Mouse (Mus musculus): ENCODE measurements at regions not wholly inside any gene's neighbourhood (a gene's known extent, or its start where the extent isn't known, plus 50 kb on each side); places are given as distances from the start of the nearest gene placed in this dataset.

DNA sequence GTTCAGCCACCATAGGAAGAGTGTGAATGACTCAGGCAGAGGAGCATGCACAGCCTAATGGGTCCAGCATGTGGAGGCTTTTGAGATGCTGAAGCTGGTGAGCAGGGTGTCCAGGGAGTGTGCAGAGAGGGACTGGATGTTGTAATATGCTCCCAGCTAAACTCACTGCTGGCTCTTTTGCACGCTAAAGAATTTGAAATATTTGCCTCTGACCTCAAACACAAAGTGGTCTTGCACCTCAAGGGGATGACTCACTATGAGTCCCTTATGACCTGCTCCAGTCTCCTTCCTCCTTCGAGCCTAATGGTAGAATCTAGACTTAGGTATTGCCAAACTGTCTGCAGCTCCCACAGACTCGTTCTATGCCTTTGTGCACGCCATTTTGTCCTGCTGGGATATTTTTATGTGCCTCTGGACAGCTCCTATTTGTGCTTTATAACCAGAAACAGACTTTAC lies 55.0 kb upstream of the Slit3 start:
- Histone ChIP-seq H3K27me3 (no peaks in the 10 kb centered on the region), H3K9me3 (replicated peaks) (no peaks in the 10 kb centered on the region), H3K4me3 (replicated peaks) (no peak overlapping the region), H3K4me2 (replicated peaks) (no peak overlapping the region), H3K9ac (no peak overlapping the region), H3K4me1 (peaks cover 4% of the 10 kb centered on the region; the same call in 1 of the 2 replicates), H3K36me3 (no peaks in the 10 kb centered on the region), H3K27ac (replicated peaks) (no peak overlapping the region)
- ATAC-seq (ENCODE audit: insufficient number of reproducible peaks, low FRiP score, low TSS enrichment, low read depth): peak; percentile 34; the same call in 1 of the 2 replicates
- WGBS: 14% methylated on average over 4 of the region's 4 CpGs

DNA sequence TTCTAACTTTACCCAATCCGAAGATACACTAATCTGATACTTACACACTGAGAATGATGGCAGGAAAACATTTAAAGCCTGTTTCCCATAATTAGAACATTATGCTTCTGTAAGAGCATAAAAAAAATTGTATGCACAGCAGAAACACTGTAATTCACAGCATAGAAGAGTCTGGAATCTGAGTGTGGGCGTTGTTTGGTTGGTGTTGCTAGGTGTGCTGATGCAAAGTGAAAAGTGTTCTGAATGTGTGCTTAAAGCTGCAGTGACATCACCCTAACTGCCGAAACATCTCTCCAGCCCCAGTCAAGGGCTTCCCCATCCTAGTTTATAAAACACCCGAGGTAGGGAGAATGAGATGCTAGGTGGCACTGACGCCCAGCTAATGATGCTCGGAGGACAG lies 63.2 kb upstream of the Slit3 start:
- H3K4me2 ChIP-seq (replicated peaks): no peak overlapping the region

DNA sequence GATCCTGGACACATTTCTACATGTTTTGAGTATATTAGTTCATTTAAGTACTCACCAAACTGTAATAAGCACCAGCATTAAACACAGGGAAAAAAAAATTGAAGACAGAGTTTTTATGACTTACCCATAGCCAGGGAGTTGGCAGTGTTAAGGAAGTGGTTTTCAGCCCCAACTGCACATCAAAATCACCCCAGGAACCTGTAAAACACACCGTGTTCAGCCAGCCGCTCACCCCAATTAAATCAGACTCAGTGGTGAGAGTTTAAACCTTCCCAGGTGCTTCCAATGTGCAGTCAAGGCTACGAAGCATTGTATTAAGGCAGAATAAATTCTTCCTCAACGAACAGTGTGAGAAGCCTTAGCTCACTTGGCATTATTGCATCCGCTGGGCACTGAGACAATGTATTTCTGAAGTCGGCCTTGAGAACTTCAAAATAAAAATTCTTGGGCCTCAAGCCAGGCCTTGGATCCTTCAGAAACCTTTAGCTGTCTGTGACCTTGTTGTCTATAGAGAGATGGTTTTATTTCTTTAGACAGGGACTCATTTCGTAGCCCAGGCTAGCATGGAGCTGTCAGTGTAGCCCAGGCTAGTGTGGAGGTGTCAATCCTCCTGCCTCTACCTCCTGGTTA lies 65.4 kb upstream of the Slit3 start:
- no peak for ATAC-seq (ENCODE audit: insufficient number of reproducible peaks, low FRiP score, low TSS enrichment, low read depth)
- WGBS: 63% methylated on average over 7 of the region's 7 CpGs
- Histone ChIP-seq H3K27ac (replicated peaks) (no peak overlapping the region), H3K36me3 (no peaks in the 10 kb centered on the region), H3K4me2 (replicated peaks) (no peak overlapping the region), H3K27me3 (no peaks in the 10 kb centered on the region), H3K4me3 (replicated peaks) (no peak overlapping the region), H3K4me1 (peaks cover 6% of the 10 kb centered on the region; the same call in 1 of the 2 replicates), H3K9ac (no peak overlapping the region), H3K9me3 (replicated peaks) (no peaks in the 10 kb centered on the region)

More for the DNA sequence above, 63.2 kb upstream of the Slit3 start:
- H3K4me3 ChIP-seq (replicated peaks): no peak overlapping the region
- no peak overlapping the region for H3K27ac ChIP-seq (replicated peaks)
- no peak overlapping the region for H3K9ac ChIP-seq
- WGBS: 60% methylated on average over 6 of the region's 6 CpGs
- H3K9me3 ChIP-seq (replicated peaks): no peaks in the 10 kb centered on the region
- no peaks in the 10 kb centered on the region for H3K27me3 ChIP-seq
- no peaks in the 10 kb centered on the region for H3K36me3 ChIP-seq
- no peak for ATAC-seq (ENCODE audit: insufficient number of reproducible peaks, low FRiP score, low TSS enrichment, low read depth)
- peaks cover 6% of the 10 kb centered on the region; the same call in 1 of the 2 replicates for H3K4me1 ChIP-seq

DNA sequence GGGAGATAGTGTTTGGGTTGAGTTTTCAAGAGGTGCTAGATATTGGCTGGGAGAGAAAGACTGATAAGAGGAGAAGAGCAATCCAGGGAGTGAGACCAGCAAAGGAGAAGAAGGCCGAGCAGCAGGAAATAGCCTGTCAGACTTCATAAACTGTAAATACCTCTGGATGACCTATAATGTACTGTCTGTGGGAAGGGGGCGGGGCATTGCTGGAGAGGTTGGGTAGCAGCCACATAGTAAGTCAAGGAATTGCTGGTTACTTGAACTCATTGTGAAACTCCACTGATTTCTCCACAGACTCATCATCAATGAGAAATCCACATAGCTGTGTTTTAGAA lies 67.4 kb upstream of the Slit3 start:
- Histone ChIP-seq H3K27me3 (no peaks in the 10 kb centered on the region), H3K4me2 (replicated peaks) (no peak overlapping the region), H3K9ac (no peak overlapping the region), H3K4me3 (replicated peaks) (no peak overlapping the region), H3K27ac (replicated peaks) (peak overlapping the region; percentile 19; the same call in 1 of the 2 replicates), H3K4me1 (peaks cover 6% of the 10 kb centered on the region; the same call in 1 of the 2 replicates), H3K36me3 (no peaks in the 10 kb centered on the region), H3K9me3 (replicated peaks) (no peaks in the 10 kb centered on the region)
- peak; percentile 72; the same call in 1 of the 2 replicates for ATAC-seq (ENCODE audit: insufficient number of reproducible peaks, low FRiP score, low TSS enrichment, low read depth)
- 49% methylated on average over 2 of the region's 2 CpGs for WGBS

DNA sequence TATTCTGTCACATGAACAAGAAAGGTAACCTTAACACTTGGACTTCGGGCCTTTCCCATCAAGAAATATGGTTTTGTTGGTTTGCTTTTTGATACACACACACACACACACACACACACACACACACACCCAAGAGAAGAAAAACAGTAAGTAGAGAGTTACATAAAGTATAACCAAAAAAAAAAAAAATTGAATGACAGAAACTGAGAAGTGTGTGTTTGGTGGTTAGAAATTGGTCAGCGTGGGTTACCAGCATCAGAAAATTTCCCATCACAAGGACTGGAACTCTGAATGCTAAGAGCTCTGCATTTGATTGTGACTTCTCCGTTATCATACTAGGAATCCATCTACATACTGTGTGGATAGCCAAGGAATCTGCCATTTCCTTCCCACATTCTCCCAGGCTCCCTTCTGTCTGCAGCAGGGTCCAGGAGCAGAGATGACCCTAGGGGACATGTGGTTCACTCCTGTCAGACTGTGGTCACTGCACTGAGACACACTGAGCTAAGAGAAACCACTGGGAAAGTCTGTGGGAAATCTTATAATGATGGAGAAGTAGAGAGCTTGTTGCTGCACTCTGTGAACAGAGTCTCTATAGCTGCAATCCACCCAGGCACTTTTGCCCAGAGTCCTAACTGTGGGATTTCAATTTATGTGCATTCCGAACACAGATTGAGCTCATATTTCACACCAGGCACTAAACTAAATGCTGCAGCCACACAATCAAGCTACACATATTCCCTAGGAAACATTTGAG lies 68.0 kb upstream of the Slit3 start:
- H3K4me2 ChIP-seq (replicated peaks): no peak overlapping the region
- peaks cover 6% of the 10 kb centered on the region; the same call in 1 of the 2 replicates for H3K4me1 ChIP-seq
- peak; percentile 72 for ATAC-seq (ENCODE audit: insufficient number of reproducible peaks, low FRiP score, low TSS enrichment, low read depth)
- 62% methylated on average over 4 of the region's 4 CpGs for WGBS
- no peaks in the 10 kb centered on the region for H3K27me3 ChIP-seq
- no peak overlapping the region for H3K4me3 ChIP-seq (replicated peaks)
- peak overlapping the region; percentile 19; the same call in 1 of the 2 replicates for H3K27ac ChIP-seq (replicated peaks)
- no peak overlapping the region for H3K9ac ChIP-seq
- H3K36me3 ChIP-seq: no peaks in the 10 kb centered on the region
- no peaks in the 10 kb centered on the region for H3K9me3 ChIP-seq (replicated peaks)

DNA sequence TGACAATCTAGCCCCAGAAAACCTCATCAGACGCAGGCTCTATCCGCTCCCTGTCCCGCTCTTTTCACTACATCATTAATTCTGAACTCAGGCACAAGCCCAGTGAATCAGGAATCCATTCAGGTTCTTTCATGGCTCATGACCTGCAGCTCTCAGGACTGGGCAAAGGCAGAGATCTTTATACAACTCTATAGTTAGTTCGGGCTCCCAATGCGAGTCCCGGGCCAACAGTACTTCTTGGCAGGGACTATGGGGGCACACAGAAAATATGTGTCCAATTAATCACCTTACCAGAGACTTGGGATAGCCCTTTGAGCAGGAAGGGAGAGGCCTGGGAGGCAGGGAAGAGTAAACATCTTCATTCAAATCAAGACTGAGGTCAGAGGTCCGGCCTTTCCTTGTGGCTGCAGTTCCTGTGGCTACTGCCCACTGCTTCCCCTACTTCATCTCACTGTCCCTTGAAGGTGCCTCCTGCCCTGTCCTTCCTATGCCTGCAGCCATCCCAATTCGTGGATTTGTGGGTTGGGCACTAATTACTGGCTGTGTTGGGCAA lies 71.3 kb upstream of the Slit3 start:
- Histone ChIP-seq H3K9me3 (replicated peaks) (no peaks in the 10 kb centered on the region), H3K36me3 (no peaks in the 10 kb centered on the region), H3K27ac (replicated peaks) (no peak overlapping the region), H3K27me3 (no peaks in the 10 kb centered on the region), H3K4me1 (peaks cover 6% of the 10 kb centered on the region; the same call in 1 of the 2 replicates), H3K4me2 (replicated peaks) (no peak overlapping the region), H3K4me3 (replicated peaks) (no peak overlapping the region), H3K9ac (no peak overlapping the region)
- ATAC-seq (ENCODE audit: insufficient number of reproducible peaks, low FRiP score, low TSS enrichment, low read depth): 0 out of 2 replicates have a peak, but pooled peaks have one; percentile 11
- 82% methylated on average over 8 of the region's 8 CpGs for whole genome bisulfite sequencing

DNA sequence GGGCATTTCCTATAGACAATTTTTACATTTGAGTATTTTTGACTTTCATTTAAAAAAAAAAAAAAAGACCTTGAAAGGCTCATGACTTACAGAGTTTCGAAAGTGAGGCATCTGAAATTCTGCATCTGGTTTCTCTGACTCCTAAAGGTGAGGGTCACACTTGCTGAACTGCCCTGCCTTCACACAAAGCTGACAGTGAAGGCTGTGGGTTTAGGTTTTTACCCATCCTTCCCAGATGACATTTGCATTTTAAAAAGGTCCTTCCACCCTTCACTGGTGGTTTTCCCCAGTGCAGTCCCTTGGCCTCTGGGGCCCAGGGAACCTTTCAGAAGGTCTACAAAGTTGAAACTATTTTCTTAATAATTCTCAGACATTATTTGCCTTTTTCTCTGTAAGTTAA lies 76.4 kb upstream of the Slit3 start:
- Histone ChIP-seq H3K4me2 (replicated peaks) (no peak overlapping the region), H3K4me3 (replicated peaks) (no peak overlapping the region), H3K9me3 (replicated peaks) (no peaks in the 10 kb centered on the region), H3K27me3 (no peaks in the 10 kb centered on the region), H3K36me3 (no peaks in the 10 kb centered on the region), H3K27ac (replicated peaks) (no peak overlapping the region), H3K4me1 (no peaks in the 10 kb centered on the region), H3K9ac (no peak overlapping the region)
- ATAC-seq (ENCODE audit: insufficient number of reproducible peaks, low FRiP score, low TSS enrichment, low read depth): no peak
- 72% methylated on average over 1 of the region's 1 CpGs for WGBS

DNA sequence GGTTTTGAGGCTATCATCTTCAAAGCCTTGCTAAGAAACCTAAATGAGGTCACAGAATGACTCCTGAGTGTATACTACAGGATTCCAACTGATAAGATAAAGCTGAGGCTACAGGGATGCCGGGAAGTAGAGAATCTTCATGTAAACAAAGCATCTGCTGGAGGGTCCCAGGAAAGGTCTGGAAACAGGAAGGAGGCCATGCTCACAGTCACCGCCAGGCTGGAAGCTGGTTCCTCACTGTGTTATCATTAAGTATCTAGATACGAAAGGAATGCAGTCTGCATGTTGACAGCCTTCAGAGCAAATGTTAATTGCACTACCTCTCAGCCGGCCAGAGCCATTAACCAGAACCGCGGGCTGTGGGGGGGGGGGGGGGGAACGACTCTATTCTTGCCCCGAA lies 96.6 kb upstream of the Slit3 start:
- H3K4me3 ChIP-seq (replicated peaks): no peak overlapping the region
- H3K4me1 ChIP-seq: no peaks in the 10 kb centered on the region
- no peak overlapping the region for H3K4me2 ChIP-seq (replicated peaks)
- 35% methylated on average over 8 of the region's 8 CpGs for WGBS
- H3K9ac ChIP-seq: no peak overlapping the region
- H3K27me3 ChIP-seq: no peaks in the 10 kb centered on the region
- no peaks in the 10 kb centered on the region for H3K36me3 ChIP-seq
- H3K9me3 ChIP-seq (replicated peaks): no peaks in the 10 kb centered on the region
- no peak overlapping the region for H3K27ac ChIP-seq (replicated peaks)
- ATAC-seq (ENCODE audit: insufficient number of reproducible peaks, low FRiP score, low TSS enrichment, low read depth): no peak

DNA sequence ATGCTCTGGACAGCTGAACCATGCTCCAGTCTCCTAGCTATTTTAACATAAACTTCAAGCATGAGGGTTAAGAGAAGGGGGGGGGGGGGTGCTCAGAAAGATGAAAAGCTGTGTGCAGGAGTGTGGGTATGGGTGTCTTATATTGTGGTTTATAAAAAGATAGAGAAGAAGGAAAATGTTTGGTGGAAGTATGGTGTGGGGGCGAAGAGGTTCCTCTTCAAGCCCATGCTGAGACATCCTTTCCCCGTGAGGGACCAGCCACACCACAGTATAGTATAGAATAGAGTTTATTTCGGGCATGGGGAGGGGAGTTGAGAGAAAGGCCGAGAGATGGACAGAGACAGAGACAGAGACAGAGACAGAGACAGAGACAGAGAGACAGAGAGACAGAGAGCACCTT lies 97.2 kb upstream of the Slit3 start:
- Histone ChIP-seq H3K4me2 (replicated peaks) (no peak overlapping the region), H3K9ac (no peak overlapping the region), H3K36me3 (no peaks in the 10 kb centered on the region), H3K4me1 (no peaks in the 10 kb centered on the region), H3K27ac (replicated peaks) (no peak overlapping the region), H3K9me3 (replicated peaks) (no peaks in the 10 kb centered on the region), H3K27me3 (no peaks in the 10 kb centered on the region), H3K4me3 (replicated peaks) (no peak overlapping the region)
- ATAC-seq (ENCODE audit: insufficient number of reproducible peaks, low FRiP score, low TSS enrichment, low read depth): no peak
- 82% methylated on average over 4 of the region's 4 CpGs for WGBS

DNA sequence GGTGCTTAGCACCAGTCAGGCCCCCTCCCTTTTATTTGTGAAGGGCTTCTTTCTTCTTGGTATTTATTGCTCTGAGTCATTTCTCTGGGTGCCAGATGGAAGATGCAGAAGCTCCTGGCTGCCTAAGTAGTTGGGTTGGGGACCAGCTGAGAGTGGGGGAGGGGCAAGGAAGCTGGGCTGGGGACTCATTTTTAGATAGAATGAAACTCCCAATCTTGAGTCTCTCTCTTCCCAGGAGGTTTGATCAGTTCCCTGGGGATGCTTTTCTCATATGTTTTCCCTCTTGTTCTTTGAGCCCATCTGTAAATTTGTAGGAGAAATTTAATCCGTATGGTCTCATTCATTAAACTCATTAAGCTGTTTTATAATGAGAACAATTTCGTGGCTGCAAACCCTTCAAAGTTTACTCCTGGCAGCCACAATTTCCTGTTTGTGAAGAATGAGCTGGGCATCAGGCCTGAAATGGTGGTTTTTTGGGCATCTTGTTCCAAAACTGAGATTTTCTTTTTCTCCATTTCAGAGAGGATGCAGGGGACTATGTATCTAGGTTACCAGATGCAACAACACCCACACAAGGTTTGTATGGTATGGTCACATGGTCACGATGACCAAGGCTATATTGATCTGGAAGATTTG lies 98.9 kb upstream of the Slit3 start:
- 44% methylated on average over 3 of the region's 3 CpGs for WGBS

DNA sequence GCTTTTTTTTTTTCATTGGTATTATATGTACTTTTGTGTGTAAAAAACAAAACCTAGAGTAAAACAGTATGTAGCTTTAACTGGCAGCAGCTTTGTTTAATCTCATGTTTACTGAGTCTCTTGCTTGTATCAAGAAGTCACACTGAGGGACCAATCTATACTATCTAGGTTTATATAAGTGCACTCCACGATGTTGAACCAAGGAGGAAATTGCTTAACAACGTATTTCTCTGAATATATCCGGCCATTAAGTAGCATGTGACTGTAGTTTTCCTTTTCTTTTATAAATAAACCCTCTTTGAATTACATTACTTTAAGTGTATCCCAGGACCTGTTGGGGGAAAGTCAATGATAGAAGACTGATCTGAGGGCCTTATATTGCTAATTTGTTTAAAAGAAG lies 104.0 kb upstream of the Slit3 start:
- no peak overlapping the region for H3K4me3 ChIP-seq (replicated peaks)
- peaks cover 3% of the 10 kb centered on the region; the same call in 1 of the 2 replicates for H3K4me1 ChIP-seq
- H3K9me3 ChIP-seq (replicated peaks): no peaks in the 10 kb centered on the region
- H3K27ac ChIP-seq (replicated peaks): no peak overlapping the region
- WGBS: 69% methylated on average over 3 of the region's 3 CpGs
- no peak overlapping the region for H3K9ac ChIP-seq
- no peaks in the 10 kb centered on the region for H3K36me3 ChIP-seq
- no peaks in the 10 kb centered on the region for H3K27me3 ChIP-seq
- H3K4me2 ChIP-seq (replicated peaks): no peak overlapping the region
- ATAC-seq (ENCODE audit: insufficient number of reproducible peaks, low FRiP score, low TSS enrichment, low read depth): no peak

More for the DNA sequence above, 98.9 kb upstream of the Slit3 start:
- Histone ChIP-seq H3K27ac (replicated peaks) (no peak overlapping the region), H3K9me3 (replicated peaks) (no peaks in the 10 kb centered on the region), H3K4me3 (replicated peaks) (no peak overlapping the region), H3K36me3 (no peaks in the 10 kb centered on the region), H3K27me3 (no peaks in the 10 kb centered on the region), H3K4me1 (no peaks in the 10 kb centered on the region), H3K4me2 (replicated peaks) (no peak overlapping the region), H3K9ac (no peak overlapping the region)
- ATAC-seq (ENCODE audit: insufficient number of reproducible peaks, low FRiP score, low TSS enrichment, low read depth): peak; percentile 54; the same call in 1 of the 2 replicates

All from embryonic facial prominence, embryonic 15.5 days (tissue).